Mouse (Mus musculus) forebrain, embryonic 14.5 days (tissue): ENCODE data around the gene Slc3a1. TPM values are rescaled to one million over a fixed set of nuclear protein-coding genes. Genes with fewer than 3 reads are reported as not detected.

Experiments
- ATAC-seq: fragments of 200-750 bp; cut with Nextera tagmentation; 2 replicates; pipeline ENCODE4 v1.8.0; 2017; ENCODE audit warnings: mild to moderate bottlenecking, moderate library complexity
- DNase-seq: peaks from one replicate; pipeline ENCODE4 v3.0.0-alpha.2; 2015; ENCODE audit warnings: low spot score
- H3K27ac ChIP-seq: fragments of 300-500 bp; sonication (generic); 2 replicates; pipeline ENCODE4 v1.5.1; 2014; ENCODE audit warnings: low read depth, mild to moderate bottlenecking, control low read depth, low read length, moderate library complexity
- H3K27me3 ChIP-seq: fragments of 300-500 bp; sonication (generic); replicated peaks from 2 replicates; pipeline ENCODE4 v1.6.1; 2014; ENCODE audit warnings: low read length, control low read depth, mixed read lengths; ENCODE audit not compliant: control insufficient read depth, insufficient read depth
- H3K36me3 ChIP-seq: fragments of 300-500 bp; sonication (generic); 2 replicates; pipeline ENCODE4 v1.6.1; 2014; ENCODE audit warnings: low read length, control low read depth; ENCODE audit not compliant: control insufficient read depth, insufficient read depth
- H3K4me1 ChIP-seq: fragments of 300-500 bp; sonication (generic); 2 replicates; pipeline ENCODE4 v1.6.1; 2014; ENCODE audit warnings: antibody characterized with exemption, low read length, control low read depth; ENCODE audit not compliant: control insufficient read depth, insufficient read depth
- H3K4me2 ChIP-seq: fragments of 300-500 bp; sonication (generic); 2 replicates; pipeline ENCODE4 v1.6.1; 2014; ENCODE audit warnings: mild to moderate bottlenecking, control low read depth, low read length
- H3K4me3 ChIP-seq: fragments of 300-500 bp; sonication (generic); 2 replicates; pipeline ENCODE4 v1.5.1; 2014; ENCODE audit warnings: low read depth, low read length, control low read depth
- H3K9ac ChIP-seq: fragments of 300-500 bp; sonication (generic); 2 replicates; pipeline ENCODE4 v1.6.1; 2014; ENCODE audit warnings: mild to moderate bottlenecking, low read length, control low read depth, moderate library complexity
- H3K9me3 ChIP-seq: fragments of 300-500 bp; sonication (generic); replicated peaks from 2 replicates; pipeline ENCODE4 v1.6.1; 2016; ENCODE audit warnings: low read length, control low read depth, mixed read lengths; ENCODE audit not compliant: control insufficient read depth
- WGBS: fragments of 180-500 bp; shearing (Covaris S2); extraction: QIAGEN DNeasy Blood & Tissue Kit; methylation state at CpG from one replicate; pipeline ENCODE4 v1.1.7; 2014; 5-methylcytosine and 5-hydroxymethylcytosine counted together
- polyA plus RNA-seq: library from polyadenylated mRNA; unstranded; fragments of >200 nt; fragmentation: Nextera tagmentation; extraction: Ambion mirVana; gene quantifications from 2 replicates; pipeline ENCODE4 v1.2.1, GENCODE M21; 2014

Slc3a1 gene
- polyA plus RNA-seq, 1 experiment from 2014 or later: 0.19 TPM

- Histone ChIP-seq H3K4me1 (peaks cover 6% of the 10 kb centered on the region), H3K4me3 (no peak overlapping the region), H3K9ac (no peak overlapping the region), H3K36me3 (peaks cover 69% of the 10 kb centered on the region), H3K9me3 (no peaks in the 10 kb centered on the region), H3K27me3 (no peaks in the 10 kb centered on the region), H3K4me2 (no peak overlapping the region), H3K27ac (no peak overlapping the region)
- 90% methylated on average over 6 of the region's 6 CpGs for WGBS
- DNase-seq: no peak
- ATAC-seq: no peak
These were observed 42.5 kb downstream of the Slc3a1 start for GRCm38 (mm10) chr17:85070658-85071057.

DNA sequence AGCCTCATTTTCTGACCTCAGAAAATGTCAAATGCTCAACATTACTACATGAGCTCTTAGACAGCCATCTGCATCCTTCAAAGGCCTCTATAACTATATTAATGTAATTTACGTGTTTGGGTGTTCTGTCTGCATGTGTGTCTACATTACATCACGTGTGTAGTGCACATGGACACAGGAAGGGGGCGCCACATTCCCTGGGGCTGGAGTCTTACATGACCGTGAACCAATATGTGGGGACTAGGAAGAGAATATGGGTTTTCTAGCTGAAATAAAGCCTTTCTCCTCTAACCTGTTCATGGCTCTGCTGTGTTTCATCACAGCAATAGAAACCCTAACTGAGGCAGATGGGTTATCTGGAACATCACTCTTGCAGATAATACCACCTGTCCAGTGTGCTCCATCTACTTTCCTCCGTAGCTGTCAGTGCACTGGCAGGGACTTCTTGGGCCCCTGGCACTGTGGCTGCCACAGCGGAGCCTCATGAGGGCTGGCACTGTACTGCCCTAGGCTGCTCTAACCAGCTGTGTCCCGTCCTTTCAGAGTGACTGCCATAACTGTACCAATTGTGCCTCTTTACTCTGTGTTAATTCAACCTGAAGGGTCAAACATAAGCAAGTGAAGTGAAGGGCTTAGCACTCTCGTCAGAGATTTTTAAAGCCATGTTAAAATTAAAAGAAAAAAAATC, 43.1 kb downstream of the Slc3a1 start:
- Histone ChIP-seq H3K4me3 (no peak overlapping the region), H3K9me3 (no peaks in the 10 kb centered on the region), H3K4me2 (no peak overlapping the region), H3K4me1 (peaks cover 6% of the 10 kb centered on the region), H3K27me3 (no peaks in the 10 kb centered on the region), H3K27ac (no peak overlapping the region), H3K36me3 (peaks cover 69% of the 10 kb centered on the region), H3K9ac (no peak overlapping the region)
- DNase-seq: no peak
- no peak for ATAC-seq
- 87% methylated on average over 8 of the region's 8 CpGs for WGBS

DNA sequence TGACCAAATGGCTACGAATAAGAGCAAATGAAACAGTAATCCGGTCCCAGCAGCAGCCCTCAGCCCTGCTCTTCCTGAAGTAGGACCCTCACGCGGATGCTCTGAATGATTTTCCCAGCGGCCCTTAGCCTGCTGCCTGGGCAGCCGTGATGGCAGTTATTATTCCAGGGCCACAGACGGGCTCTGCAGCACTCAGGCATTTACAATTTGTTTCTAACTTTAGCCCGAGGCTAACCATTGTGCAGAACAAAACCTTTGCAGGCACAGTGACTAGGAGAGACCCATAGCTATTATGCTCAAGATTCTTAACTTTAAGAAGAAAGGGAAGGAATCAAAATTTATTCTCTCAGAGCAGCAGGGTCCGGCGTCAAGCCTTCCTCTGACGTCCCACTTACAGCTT, 44.2 kb downstream of the Slc3a1 start:
- Histone ChIP-seq H3K9ac (peak overlapping the region; percentile 21; the same call in 1 of the 2 replicates), H3K27me3 (no peaks in the 10 kb centered on the region), H3K36me3 (peaks cover 61% of the 10 kb centered on the region), H3K27ac (no peak overlapping the region), H3K4me3 (no peak overlapping the region), H3K9me3 (no peaks in the 10 kb centered on the region), H3K4me2 (peak overlapping the region; percentile 24; the same call in 1 of the 2 replicates), H3K4me1 (peaks cover 6% of the 10 kb centered on the region)
- 13% methylated on average over 11 of the region's 11 CpGs for WGBS
- DNase-seq (peak; percentile 55), ATAC-seq (peak; percentile 55)

- H3K4me2 ChIP-seq: no peak overlapping the region
These were observed 45.0 kb downstream of the Slc3a1 start for GRCm38 (mm10) chr17:85073214-85073613.

DNA sequence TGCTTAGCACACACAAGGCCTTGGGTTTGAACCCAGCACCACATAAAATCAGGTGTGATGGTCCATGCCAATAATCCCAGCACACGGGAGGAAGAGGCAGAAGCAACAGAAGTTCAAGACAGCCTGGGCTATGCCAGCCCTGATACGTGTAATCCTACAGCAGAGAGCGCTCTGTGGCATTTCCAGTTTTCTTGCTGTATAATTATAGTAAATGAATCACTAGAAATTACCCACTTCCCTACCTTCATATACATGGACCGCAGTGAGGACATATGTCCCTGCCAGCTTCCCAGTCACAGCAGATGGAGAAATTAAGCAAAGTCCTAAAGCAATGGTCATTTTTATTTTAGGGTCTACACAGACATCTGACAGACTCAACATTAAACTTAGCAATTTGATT, 45.9 kb downstream of the Slc3a1 start:
- 98% methylated on average over 4 of the region's 4 CpGs for WGBS
- Histone ChIP-seq H3K4me2 (no peak overlapping the region), H3K36me3 (peaks cover 59% of the 10 kb centered on the region), H3K27ac (no peak overlapping the region), H3K27me3 (no peaks in the 10 kb centered on the region), H3K4me3 (no peak overlapping the region), H3K4me1 (peaks cover 6% of the 10 kb centered on the region), H3K9me3 (no peaks in the 10 kb centered on the region), H3K9ac (no peak overlapping the region)
- ATAC-seq (no peak), DNase-seq (no peak)

More at GRCm38 (mm10) chr17:85073214-85073613, 45.0 kb downstream of the Slc3a1 start:
- H3K27ac ChIP-seq: no peak overlapping the region
- H3K9me3 ChIP-seq: no peaks in the 10 kb centered on the region
- DNase-seq: peak; percentile 4
- 24% methylated on average over 7 of the region's 7 CpGs for WGBS
- no peak overlapping the region for H3K4me3 ChIP-seq
- no peak overlapping the region for H3K9ac ChIP-seq
- H3K27me3 ChIP-seq: no peaks in the 10 kb centered on the region
- H3K4me1 ChIP-seq: peaks cover 6% of the 10 kb centered on the region
- 0 out of 2 replicates have a peak, but pooled peaks have one; percentile 7 for ATAC-seq
- peaks cover 63% of the 10 kb centered on the region for H3K36me3 ChIP-seq

- no peaks in the 10 kb centered on the region for H3K27me3 ChIP-seq
- no peak overlapping the region for H3K4me2 ChIP-seq
- no peak overlapping the region for H3K4me3 ChIP-seq
- H3K27ac ChIP-seq: no peak overlapping the region
- no peak overlapping the region for H3K9ac ChIP-seq
- no peak for ATAC-seq
- DNase-seq: no peak
- no peaks in the 10 kb centered on the region for H3K4me1 ChIP-seq
- no peaks in the 10 kb centered on the region for H3K9me3 ChIP-seq
- WGBS: 91% methylated on average over 3 of the region's 3 CpGs
- peaks cover 37% of the 10 kb centered on the region for H3K36me3 ChIP-seq
These were observed 51.1 kb downstream of the Slc3a1 start for GRCm38 (mm10) chr17:85079276-85079675.

- no peaks in the 10 kb centered on the region for H3K27me3 ChIP-seq
- WGBS: 95% methylated on average over 11 of the region's 11 CpGs
- H3K4me1 ChIP-seq: no peaks in the 10 kb centered on the region
- no peak overlapping the region for H3K4me3 ChIP-seq
- no peak overlapping the region for H3K4me2 ChIP-seq
- no peak for ATAC-seq
- H3K36me3 ChIP-seq: peaks cover 26% of the 10 kb centered on the region
- H3K27ac ChIP-seq: no peak overlapping the region
- DNase-seq: no peak
- no peaks in the 10 kb centered on the region for H3K9me3 ChIP-seq
- H3K9ac ChIP-seq: no peak overlapping the region
These were observed 52.6 kb downstream of the Slc3a1 start for GRCm38 (mm10) chr17:85080781-85081180.

GRCm38 (mm10) chr17:85085335-85085734, 57.2 kb downstream of the Slc3a1 start:
- Histone ChIP-seq H3K9me3 (no peaks in the 10 kb centered on the region), H3K4me1 (peaks cover 5% of the 10 kb centered on the region), H3K27me3 (no peaks in the 10 kb centered on the region), H3K4me3 (no peak overlapping the region), H3K9ac (no peak overlapping the region), H3K36me3 (peaks cover 7% of the 10 kb centered on the region), H3K4me2 (no peak overlapping the region), H3K27ac (no peak overlapping the region)
- 95% methylated on average over 2 of the region's 2 CpGs for WGBS
- no peak for ATAC-seq
- no peak for DNase-seq

GRCm38 (mm10) chr17:85086501-85086900, 58.3 kb downstream of the Slc3a1 start:
- Histone ChIP-seq H3K4me2 (no peak overlapping the region), H3K36me3 (no peaks in the 10 kb centered on the region), H3K9ac (no peak overlapping the region), H3K4me3 (no peak overlapping the region), H3K9me3 (no peaks in the 10 kb centered on the region), H3K27me3 (no peaks in the 10 kb centered on the region), H3K4me1 (peaks cover 5% of the 10 kb centered on the region), H3K27ac (no peak overlapping the region)
- DNase-seq: no peak
- WGBS: 89% methylated on average over 1 of the region's 1 CpGs
- ATAC-seq: no peak
